Mouse (Mus musculus): ENCODE data around the gene Dop1a.

Gene Dop1a

DNA sequence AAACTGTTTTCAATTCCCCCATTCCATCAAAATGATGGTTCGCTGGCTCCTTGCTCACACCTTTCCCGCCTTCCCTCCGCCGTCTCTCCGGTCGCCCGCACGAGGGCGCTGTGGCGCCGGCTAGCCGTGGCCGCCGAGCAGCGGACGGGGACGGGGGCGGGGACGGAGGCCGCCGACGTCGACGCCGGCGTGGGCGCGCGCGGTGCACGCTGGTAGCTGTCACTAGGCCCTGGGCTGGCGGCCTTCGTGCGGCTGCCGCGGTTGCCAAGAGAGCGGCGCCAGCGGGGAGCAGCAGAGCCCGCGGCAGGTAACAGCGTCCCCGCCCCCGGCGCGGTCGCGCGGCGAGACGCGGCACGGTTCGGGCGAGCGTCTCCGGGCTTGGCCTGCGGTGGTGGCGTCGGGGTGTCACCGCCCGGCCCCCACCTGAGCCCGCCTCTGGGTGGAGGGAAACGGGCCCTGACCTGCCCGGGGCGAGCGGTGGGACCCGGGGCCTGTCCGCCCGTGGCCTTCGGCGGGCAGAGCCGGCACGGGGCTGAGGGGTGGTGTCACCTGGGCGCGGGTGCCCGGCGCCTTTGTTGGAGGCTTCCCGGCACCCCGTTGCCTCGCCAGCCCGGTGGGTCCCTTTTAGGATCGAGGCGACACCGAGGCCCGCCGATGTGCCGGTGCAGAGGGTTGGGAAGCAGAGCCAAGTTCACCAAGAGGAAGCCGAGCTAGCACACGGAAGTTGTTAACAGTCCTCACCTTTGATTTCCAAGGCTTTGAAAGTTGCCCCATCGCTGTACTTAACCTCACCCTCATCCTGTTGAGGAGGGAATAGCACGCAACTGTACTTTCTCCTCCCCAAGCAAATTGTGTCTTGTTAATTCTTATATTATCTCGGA lies at the start of gene Dop1a:
Dop1a (plus strand) TSS at position 165 of the 881 bp plus-strand sequence.
- peak; percentile 85 for DNase-seq (ENCODE audit: low read depth, low spot score)

GRCm38 (mm10) chr9:86417971-86418370 lies 49.0 kb upstream of the Dop1a start:
- no peak for DNase-seq (ENCODE audit: low read depth, low spot score)

- no peak for DNase-seq (ENCODE audit: low read depth, low spot score)
Observed at GRCm38 (mm10) chr9:86419366-86419765, 47.6 kb upstream of the Dop1a start.

- DNase-seq (ENCODE audit: low read depth, low spot score) = no peak
Observed at GRCm38 (mm10) chr9:86423331-86423730, 43.6 kb upstream of the Dop1a start.

DNA sequence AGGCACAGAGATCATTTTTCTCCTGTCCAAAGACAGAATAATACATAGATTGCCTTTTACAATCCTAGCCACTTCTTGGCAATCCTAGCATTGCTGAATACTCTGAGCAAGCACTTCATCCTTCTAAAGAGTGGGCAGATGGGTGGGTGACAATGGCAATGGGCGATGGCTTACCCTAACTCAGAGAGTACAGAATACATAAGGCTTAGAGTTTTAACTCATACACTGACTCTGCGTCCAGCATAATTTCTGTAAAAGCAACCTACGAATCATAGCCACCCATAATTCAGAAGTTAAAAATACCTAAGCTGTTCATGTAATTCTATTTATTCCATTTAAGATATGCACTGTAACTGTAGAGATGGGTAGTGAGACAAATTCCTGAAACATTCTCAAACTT lies 31.4 kb upstream of the Dop1a start:
- DNase-seq (ENCODE audit: low read depth, low spot score) = no peak

- no peak for DNase-seq (ENCODE audit: low read depth, low spot score)
Observed at GRCm38 (mm10) chr9:86436608-86437007, 30.3 kb upstream of the Dop1a start.

GRCm38 (mm10) chr9:86438337-86439009 lies 28.5 kb upstream of the Dop1a start:
- no peak for DNase-seq (ENCODE audit: low read depth, low spot score)

GRCm38 (mm10) chr9:86442248-86442647 lies 24.7 kb upstream of the Dop1a start:
- DNase-seq (ENCODE audit: low read depth, low spot score) = no peak

GRCm38 (mm10) chr9:86446847-86447246 lies 20.1 kb upstream of the Dop1a start:
- DNase-seq (ENCODE audit: low read depth, low spot score) = no peak

- no peak for DNase-seq (ENCODE audit: low read depth, low spot score)
Observed at GRCm38 (mm10) chr9:86447431-86447830, 19.5 kb upstream of the Dop1a start.

GRCm38 (mm10) chr9:86449581-86449980 lies 17.4 kb upstream of the Dop1a start:
- no peak for DNase-seq (ENCODE audit: low read depth, low spot score)

GRCm38 (mm10) chr9:86451094-86451493 lies 15.9 kb upstream of the Dop1a start:
- no peak for DNase-seq (ENCODE audit: low read depth, low spot score)

DNA sequence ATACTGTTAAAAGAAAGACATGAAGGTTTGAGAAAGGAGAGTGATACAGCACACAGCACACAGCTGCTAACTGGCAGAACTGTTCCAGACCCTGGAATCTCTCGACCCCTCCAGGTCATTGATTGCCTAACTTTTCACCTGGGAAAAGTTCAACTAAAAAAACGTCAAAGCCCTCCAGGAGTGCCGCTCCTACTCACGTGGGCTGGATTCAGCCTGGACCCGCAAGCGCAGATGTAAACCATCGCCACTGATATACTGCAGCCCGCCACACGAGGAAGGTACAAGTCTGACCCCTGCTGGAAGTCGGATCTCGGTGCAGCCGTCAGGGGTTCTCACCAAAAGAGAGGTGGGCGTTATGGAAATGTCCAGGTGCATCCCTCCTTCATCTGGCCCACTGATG lies 15.3 kb upstream of the Dop1a start:
- DNase-seq (ENCODE audit: low read depth, low spot score) = no peak

DNA sequence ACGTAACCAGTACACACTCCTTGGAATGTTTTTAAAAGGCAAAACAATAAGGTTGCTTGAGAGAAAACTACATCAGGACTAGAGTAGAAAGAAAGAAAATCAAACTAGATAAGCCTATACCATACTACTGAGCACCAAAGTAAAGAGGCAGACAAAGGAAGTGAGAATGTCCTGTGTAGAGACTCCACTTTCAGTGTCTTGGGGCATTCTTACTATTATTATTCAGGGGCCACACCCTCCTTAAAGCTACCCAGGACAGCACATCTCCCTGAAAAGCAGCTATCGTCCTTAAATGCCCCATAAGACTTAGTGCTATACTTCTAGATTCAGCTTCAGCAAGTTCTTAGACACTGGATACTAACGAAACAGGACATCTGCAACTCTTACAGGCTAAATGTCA lies 13.3 kb upstream of the Dop1a start:
- no peak for DNase-seq (ENCODE audit: low read depth, low spot score)

DNA sequence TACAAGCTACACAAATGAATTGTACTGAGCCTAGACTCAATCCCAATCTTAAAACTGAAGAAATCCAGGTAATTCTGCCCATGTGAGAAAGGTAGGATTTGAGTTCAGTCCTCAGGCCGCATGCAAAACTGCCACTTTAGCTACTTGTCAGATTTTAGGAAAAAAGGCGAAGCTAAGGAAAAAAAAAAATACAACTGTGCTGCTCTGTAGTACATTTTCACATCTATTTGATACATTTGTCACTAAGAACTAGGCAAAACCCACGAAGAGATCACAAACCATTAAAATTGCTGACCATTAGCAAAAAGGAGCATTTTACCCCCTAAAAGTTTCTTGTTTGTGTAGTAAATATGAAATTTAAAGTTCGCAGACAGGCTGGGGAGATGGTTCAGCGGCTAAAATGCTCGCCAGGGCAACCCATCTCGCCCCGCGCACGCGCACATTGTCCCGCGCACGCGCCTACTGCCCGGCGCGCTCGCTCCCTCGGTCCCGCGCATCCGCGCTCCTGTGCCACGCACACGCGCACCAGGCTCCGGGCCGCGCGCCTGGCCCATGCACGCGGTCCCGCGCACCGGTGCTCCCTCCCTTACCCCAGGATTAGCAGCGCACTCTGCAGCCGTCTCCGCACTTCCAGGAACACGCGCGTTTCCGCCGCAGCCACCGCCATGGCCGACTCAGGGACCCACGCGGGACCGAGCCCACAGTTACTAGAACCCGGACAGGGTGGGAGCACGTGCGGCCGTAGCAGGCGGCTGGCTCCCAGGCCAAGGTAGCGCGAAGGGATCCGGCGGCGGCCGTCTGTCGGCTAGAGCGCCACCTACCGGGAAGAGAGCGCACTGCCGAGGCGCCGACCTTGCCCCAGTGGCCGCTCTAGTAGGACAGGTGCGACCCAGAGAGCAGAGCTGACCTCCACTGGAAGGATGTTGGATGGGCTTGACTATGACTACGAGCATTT lies 2.5 kb upstream of the Dop1a start, which contains the start of gene Ube2cbp:
Ube2cbp (minus strand) TSS at position 800 of the 955 bp plus-strand sequence.
- peak; percentile 82 for DNase-seq (ENCODE audit: low read depth, low spot score)

GRCm38 (mm10) chr9:86475956-86476355 lies 9.0 kb downstream of the Dop1a start:
- DNase-seq (ENCODE audit: low read depth, low spot score) = no peak

GRCm38 (mm10) chr9:86476763-86477162 lies 9.8 kb downstream of the Dop1a start:
- DNase-seq (ENCODE audit: low read depth, low spot score) = no peak

DNA sequence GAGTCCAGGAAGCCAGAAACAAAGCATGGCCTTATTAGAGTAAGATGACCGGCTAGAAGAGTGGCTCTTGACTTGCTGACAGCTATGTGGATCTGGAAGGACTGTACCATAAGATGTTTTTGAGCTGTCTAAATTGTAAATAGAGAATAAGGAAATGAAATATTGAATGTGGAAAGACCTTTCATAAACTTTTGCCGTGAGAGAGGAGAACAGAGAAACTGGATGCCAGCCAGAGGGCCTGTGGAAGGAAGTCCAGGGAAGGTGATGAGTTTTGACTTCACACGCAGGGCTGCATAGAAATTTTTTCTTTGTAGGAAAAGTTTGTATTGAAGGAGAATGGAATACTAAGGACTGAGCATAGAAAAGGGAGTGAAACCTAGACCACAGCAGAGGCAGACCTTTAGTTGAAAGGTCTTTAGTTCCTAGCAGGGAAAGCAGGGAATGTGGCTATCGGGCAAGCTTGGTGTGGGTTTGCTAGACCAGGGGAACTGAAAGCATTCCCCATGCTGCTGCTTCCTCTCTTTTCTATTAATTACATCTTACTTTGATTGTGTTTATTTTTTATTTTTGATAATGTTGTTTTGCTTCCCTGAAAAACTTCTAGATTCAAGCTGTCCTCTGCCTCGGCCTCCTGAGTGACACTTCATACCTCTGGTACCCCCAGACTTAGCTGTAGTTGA lies 11.6 kb downstream of the Dop1a start:
- no peak for DNase-seq (ENCODE audit: low read depth, low spot score)

DNA sequence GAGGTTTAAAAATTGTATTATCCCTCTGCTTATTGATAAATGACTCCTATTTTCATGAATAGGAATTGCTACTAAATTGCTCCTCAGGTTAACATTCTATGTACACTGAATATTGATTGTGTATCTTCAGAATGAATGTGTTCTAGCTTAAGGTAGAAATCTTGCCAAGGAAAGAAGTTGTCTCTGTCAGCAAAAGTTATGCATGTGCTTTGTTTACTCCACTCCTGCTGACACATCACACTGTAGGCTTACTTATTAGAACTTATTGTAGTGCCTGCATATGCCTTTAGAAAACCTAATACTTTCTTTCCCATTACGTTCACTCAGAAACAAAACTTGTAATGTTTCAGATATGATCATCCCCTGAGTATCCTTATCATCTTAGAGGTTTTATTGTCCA lies 15.3 kb downstream of the Dop1a start:
- no peak for DNase-seq (ENCODE audit: low read depth, low spot score)

DNA sequence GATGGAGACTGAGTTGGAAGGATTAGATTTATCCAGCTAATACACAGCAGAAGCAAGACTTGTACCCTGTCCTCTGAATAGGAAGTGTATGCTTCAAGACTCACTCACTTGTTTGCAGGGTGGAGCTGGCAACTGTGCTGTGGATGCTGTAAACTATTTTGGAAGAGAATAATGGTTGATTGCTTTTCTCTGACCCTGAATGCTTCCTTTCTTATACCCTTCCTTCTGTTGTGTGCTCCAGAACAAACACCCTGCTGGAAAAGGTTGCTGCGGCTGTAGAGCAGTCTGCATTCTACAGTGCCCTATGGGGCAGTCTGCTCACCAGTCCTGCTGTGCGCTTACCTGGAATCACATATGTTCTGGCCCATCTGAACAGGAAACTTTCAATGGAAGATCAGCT lies 24.8 kb downstream of the Dop1a start:
- DNase-seq (ENCODE audit: low read depth, low spot score) = no peak

DNA sequence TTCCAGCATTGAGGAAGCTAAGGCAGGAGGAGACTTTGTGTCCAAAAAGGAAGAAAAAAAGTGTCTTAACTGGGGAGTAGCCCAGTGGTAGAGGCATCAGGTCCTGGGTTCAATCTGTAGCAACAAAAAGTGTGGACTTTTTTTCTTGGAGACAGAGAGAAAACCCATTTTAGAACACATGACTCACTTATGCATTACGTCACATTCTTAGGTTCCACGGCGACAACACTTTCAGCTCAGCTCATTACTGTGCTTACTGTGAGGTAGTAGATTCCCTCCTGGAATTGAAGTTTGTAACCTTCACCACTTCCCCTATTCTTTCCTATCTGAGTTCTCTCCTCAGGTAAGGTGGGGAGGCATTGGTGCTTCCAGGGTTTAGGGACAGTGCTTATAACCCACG lies 29.3 kb downstream of the Dop1a start:
- no peak for DNase-seq (ENCODE audit: low read depth, low spot score)

Measured in skeletal muscle tissue, adult 2 months (tissue).